Mouse (Mus musculus): ENCODE results near the gene Hephl1. TPM values are rescaled to one million over a fixed set of nuclear protein-coding genes. Genes with fewer than 3 reads are reported as not detected.

Hephl1 gene
- polyA plus RNA-seq, 1 experiment from 2014 or later = not detected

GRCm38 (mm10) chr9:15045084-15045669 is 66.7 kb downstream of the Hephl1 start, which contains the start of gene Panx1:
TSS of gene Panx1 (minus strand) at chr9:15045478.
- WGBS = under 1% methylated on average over 57 of the region's 68 CpGs
- H3K36me3 ChIP-seq = peaks cover 10% of the 10 kb centered on the region
- ATAC-seq = peak; percentile 94

GRCm38 (mm10) chr9:15044391-15045083 is 67.4 kb downstream of the Hephl1 start:
- ATAC-seq = peak; percentile 64
- peaks cover 46% of the 10 kb centered on the region for H3K4me1 ChIP-seq (replicated peaks)
- H3K27ac ChIP-seq = peak overlapping the region; percentile 97
- peak overlapping the region; percentile 75 for H3K4me2 ChIP-seq (replicated peaks)
- peaks cover 10% of the 10 kb centered on the region for H3K36me3 ChIP-seq
- no peaks in the 10 kb centered on the region for H3K27me3 ChIP-seq
- peak overlapping the region; percentile 95 for H3K9ac ChIP-seq (replicated peaks)
- H3K4me3 ChIP-seq (replicated peaks) = peak overlapping the region; percentile 85
- WGBS = under 1% methylated on average over 28 of the region's 28 CpGs
- H3K9me3 ChIP-seq = no peaks in the 10 kb centered on the region

More at GRCm38 (mm10) chr9:15045084-15045669, 66.7 kb downstream of the Hephl1 start, which contains the start of gene Panx1:
- peak within 1 kb of the TSS; percentile 85 for H3K4me3 ChIP-seq (replicated peaks)
- H3K9me3 ChIP-seq = no peaks in the 10 kb centered on the region
- H3K4me1 ChIP-seq (replicated peaks) = peaks cover 46% of the 10 kb centered on the region
- peak within 1 kb of the TSS; percentile 75 for H3K4me2 ChIP-seq (replicated peaks)
- H3K27ac ChIP-seq = peak within 1 kb of the TSS; percentile 97
- H3K27me3 ChIP-seq = no peaks in the 10 kb centered on the region
- H3K9ac ChIP-seq (replicated peaks) = peak within 1 kb of the TSS; percentile 95

DNA sequence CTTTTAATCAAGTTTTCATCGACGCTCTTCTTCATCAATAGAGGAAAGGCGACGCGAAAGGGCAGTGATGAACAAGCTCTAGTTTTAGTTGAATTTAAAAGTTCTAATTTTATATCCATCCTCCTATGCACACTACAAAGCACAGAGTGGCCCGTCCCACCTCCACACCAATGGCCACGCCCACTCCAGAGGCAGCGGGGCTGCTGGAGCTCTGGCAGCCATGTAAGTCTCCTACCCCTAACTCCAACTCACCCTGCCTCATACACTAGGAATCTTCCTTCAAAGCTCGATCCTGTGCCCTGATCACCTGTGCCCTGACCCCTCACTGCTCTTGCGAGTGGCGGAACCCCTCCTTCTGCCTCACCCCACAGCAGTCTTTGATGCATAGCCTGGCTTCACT is 70.4 kb downstream of the Hephl1 start:
- Histone ChIP-seq H3K4me1 (replicated peaks) (peaks cover 61% of the 10 kb centered on the region), H3K4me3 (replicated peaks) (no peak overlapping the region), H3K4me2 (replicated peaks) (no peak overlapping the region), H3K27me3 (no peaks in the 10 kb centered on the region), H3K9me3 (no peaks in the 10 kb centered on the region), H3K36me3 (peaks cover 15% of the 10 kb centered on the region), H3K27ac (no peak overlapping the region), H3K9ac (replicated peaks) (no peak overlapping the region)
- ATAC-seq = no peak
- 93% methylated on average over 11 of the region's 11 CpGs for WGBS

- 96% methylated on average over 5 of the region's 5 CpGs for WGBS
Observed at GRCm38 (mm10) chr9:15039848-15040247, 72.1 kb downstream of the Hephl1 start.

DNA sequence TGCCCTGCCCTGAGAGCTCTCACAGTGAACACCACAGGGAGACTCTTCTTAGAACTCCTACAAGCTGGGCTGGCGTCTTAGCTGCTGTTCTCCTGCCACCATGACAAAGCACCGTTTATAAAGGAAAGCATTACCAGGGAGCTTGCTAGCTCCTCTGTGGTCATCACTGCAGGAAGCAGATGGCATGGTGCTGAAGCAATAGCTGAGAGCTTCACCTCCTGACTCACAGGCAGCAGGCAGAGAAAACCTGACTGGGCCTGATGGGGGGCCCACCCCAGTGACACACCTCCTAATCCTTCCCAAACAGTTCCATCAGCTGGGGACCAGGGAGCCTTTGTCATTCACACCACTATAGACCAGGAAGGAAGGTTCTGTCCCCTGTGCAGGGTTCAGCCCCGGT is 74.2 kb downstream of the Hephl1 start:
- Histone ChIP-seq H3K4me3 (replicated peaks) (no peak overlapping the region), H3K9me3 (no peaks in the 10 kb centered on the region), H3K4me2 (replicated peaks) (no peak overlapping the region), H3K9ac (replicated peaks) (no peak overlapping the region), H3K4me1 (replicated peaks) (peaks cover 51% of the 10 kb centered on the region), H3K36me3 (peaks cover 15% of the 10 kb centered on the region), H3K27ac (no peak overlapping the region), H3K27me3 (no peaks in the 10 kb centered on the region)
- ATAC-seq = no peak
- WGBS = 49% methylated on average over 3 of the region's 3 CpGs

More at GRCm38 (mm10) chr9:15039848-15040247, 72.1 kb downstream of the Hephl1 start:
- H3K4me1 ChIP-seq (replicated peaks) = peaks cover 60% of the 10 kb centered on the region
- H3K4me2 ChIP-seq (replicated peaks) = no peak overlapping the region
- H3K9me3 ChIP-seq = no peaks in the 10 kb centered on the region
- no peak overlapping the region for H3K9ac ChIP-seq (replicated peaks)
- peaks cover 15% of the 10 kb centered on the region for H3K36me3 ChIP-seq
- ATAC-seq = no peak
- no peak overlapping the region for H3K4me3 ChIP-seq (replicated peaks)
- no peaks in the 10 kb centered on the region for H3K27me3 ChIP-seq
- no peak overlapping the region for H3K27ac ChIP-seq

DNA sequence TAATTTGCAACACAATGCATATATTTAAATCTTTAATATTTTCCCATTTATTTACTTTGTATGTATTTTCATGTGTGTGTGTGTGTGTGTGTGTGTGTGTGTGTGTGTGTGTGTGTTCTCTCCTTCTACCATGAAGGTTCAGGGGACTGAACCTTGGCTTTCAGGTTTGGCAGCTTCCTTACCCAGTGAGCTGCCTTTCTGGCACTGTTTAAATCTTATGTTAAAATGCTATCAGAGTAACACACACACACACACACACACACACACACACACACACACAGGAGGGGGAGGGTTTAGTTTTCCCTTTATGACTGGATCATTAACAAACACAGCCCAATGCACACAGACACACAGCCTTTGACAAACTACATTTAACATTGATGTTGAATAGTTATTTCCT is 74.7 kb downstream of the Hephl1 start:
- Histone ChIP-seq H3K4me3 (replicated peaks) (no peak overlapping the region), H3K9me3 (no peaks in the 10 kb centered on the region), H3K27me3 (no peaks in the 10 kb centered on the region), H3K4me2 (replicated peaks) (no peak overlapping the region), H3K36me3 (peaks cover 15% of the 10 kb centered on the region), H3K27ac (peak overlapping the region; percentile 77; the same call in 1 of the 2 replicates), H3K4me1 (replicated peaks) (peaks cover 47% of the 10 kb centered on the region), H3K9ac (replicated peaks) (no peak overlapping the region)
- ATAC-seq = no peak

DNA sequence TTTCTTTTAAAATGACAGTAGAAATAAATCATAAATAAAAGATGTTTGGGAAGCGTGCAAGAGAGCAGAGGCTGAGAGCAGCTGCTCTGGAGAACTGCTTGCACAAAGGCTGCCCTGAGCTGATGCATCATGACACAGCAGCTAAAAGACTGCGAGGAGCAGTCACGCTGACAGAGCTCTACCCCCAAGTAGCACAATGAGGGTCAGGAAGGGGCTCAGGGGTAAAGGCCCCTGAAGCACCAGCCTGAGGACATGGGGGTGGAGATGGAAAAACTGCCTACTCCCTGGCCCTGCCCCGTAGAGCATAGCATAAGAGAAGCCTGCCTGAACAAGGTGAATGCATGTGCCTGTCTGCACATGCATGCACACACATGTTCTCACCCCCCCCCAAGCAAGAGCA is 75.1 kb downstream of the Hephl1 start:
- H3K4me2 ChIP-seq (replicated peaks) = peak overlapping the region; percentile 23

DNA sequence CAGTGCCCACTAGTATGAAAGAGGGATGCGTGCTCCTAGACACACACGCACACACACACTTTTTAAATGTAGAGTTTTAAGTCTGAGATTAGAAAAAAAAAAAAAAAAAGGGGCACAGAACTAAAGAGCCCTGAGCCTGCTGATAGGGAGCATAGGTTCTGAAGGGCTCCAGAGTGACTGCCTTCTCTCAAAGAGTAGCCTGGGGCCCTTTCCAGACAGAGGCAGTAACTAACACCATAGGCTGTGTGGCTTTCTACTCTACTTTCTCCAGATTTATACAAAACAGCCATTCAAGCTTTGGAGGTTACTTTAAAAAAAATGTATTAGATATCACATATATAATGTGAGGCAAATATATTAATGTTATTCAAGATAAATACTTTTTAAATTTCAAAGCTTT is 75.5 kb downstream of the Hephl1 start:
- WGBS = 96% methylated on average over 2 of the region's 2 CpGs
- peaks cover 19% of the 10 kb centered on the region for H3K36me3 ChIP-seq
- H3K27me3 ChIP-seq = no peaks in the 10 kb centered on the region
- H3K9me3 ChIP-seq = no peaks in the 10 kb centered on the region
- no peak overlapping the region for H3K27ac ChIP-seq
- peak; percentile 55 for ATAC-seq
- H3K4me2 ChIP-seq (replicated peaks) = no peak overlapping the region
- H3K4me1 ChIP-seq (replicated peaks) = peaks cover 38% of the 10 kb centered on the region
- no peak overlapping the region for H3K4me3 ChIP-seq (replicated peaks)
- no peak overlapping the region for H3K9ac ChIP-seq (replicated peaks)

More for the DNA sequence above, 75.1 kb downstream of the Hephl1 start:
- ATAC-seq = peak; percentile 85
- Histone ChIP-seq H3K27ac (peak overlapping the region; percentile 77), H3K4me1 (replicated peaks) (peaks cover 42% of the 10 kb centered on the region), H3K9ac (replicated peaks) (peak overlapping the region; percentile 49; the same call in 1 of the 2 replicates), H3K27me3 (no peaks in the 10 kb centered on the region), H3K4me3 (replicated peaks) (no peak overlapping the region), H3K36me3 (peaks cover 17% of the 10 kb centered on the region), H3K9me3 (no peaks in the 10 kb centered on the region)
- 32% methylated on average over 4 of the region's 4 CpGs for WGBS

DNA sequence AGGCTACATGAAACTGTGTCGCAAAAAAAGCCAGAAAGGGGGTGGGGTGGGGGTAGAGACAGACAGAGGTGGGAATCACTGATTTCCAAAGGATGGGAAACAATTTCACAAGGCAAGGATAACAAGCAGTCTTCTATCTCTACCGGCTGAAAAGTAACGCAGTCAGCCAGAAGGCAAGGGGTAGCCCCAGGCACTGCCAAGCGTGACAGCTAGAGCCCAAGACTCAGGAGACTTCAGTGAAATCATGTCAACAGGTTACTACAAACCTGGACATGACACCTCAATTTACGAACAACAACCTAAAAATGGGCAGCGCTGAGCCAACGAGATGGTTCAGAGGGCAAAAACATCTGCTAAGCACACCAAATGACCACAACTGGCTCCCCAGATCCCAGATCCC is 75.9 kb downstream of the Hephl1 start:
- Histone ChIP-seq H3K9me3 (no peaks in the 10 kb centered on the region), H3K4me3 (replicated peaks) (no peak overlapping the region), H3K36me3 (peaks cover 17% of the 10 kb centered on the region), H3K4me2 (replicated peaks) (no peak overlapping the region), H3K9ac (replicated peaks) (no peak overlapping the region), H3K4me1 (replicated peaks) (peaks cover 34% of the 10 kb centered on the region), H3K27me3 (no peaks in the 10 kb centered on the region), H3K27ac (no peak overlapping the region)
- 92% methylated on average over 7 of the region's 7 CpGs for WGBS
- ATAC-seq = no peak

GRCm38 (mm10) chr9:15034546-15035273 is 77.2 kb downstream of the Hephl1 start:
- H3K4me2 ChIP-seq (replicated peaks) = no peak overlapping the region
- no peak overlapping the region for H3K9ac ChIP-seq (replicated peaks)
- peak overlapping the region; percentile 16; the same call in 1 of the 2 replicates for H3K27ac ChIP-seq
- H3K4me1 ChIP-seq (replicated peaks) = peaks cover 30% of the 10 kb centered on the region
- no peaks in the 10 kb centered on the region for H3K9me3 ChIP-seq
- no peak for ATAC-seq
- no peaks in the 10 kb centered on the region for H3K27me3 ChIP-seq
- H3K36me3 ChIP-seq = peaks cover 13% of the 10 kb centered on the region
- H3K4me3 ChIP-seq (replicated peaks) = no peak overlapping the region
- 85% methylated on average over 7 of the region's 7 CpGs for WGBS

GRCm38 (mm10) chr9:15033568-15034160 is 78.2 kb downstream of the Hephl1 start:
- H3K27ac ChIP-seq = no peak overlapping the region
- no peak overlapping the region for H3K4me2 ChIP-seq (replicated peaks)
- no peaks in the 10 kb centered on the region for H3K9me3 ChIP-seq
- no peak overlapping the region for H3K4me3 ChIP-seq (replicated peaks)
- H3K36me3 ChIP-seq = peaks cover 11% of the 10 kb centered on the region
- H3K4me1 ChIP-seq (replicated peaks) = peaks cover 30% of the 10 kb centered on the region
- H3K27me3 ChIP-seq = no peaks in the 10 kb centered on the region
- WGBS = 65% methylated on average over 5 of the region's 5 CpGs
- H3K9ac ChIP-seq (replicated peaks) = no peak overlapping the region
- no peak for ATAC-seq

GRCm38 (mm10) chr9:15032797-15033196 is 79.1 kb downstream of the Hephl1 start:
- Histone ChIP-seq H3K4me2 (replicated peaks) (no peak overlapping the region), H3K9ac (replicated peaks) (no peak overlapping the region), H3K9me3 (no peaks in the 10 kb centered on the region), H3K27me3 (no peaks in the 10 kb centered on the region), H3K4me1 (replicated peaks) (peaks cover 27% of the 10 kb centered on the region), H3K27ac (no peak overlapping the region), H3K4me3 (replicated peaks) (no peak overlapping the region), H3K36me3 (peaks cover 8% of the 10 kb centered on the region)
- ATAC-seq = no peak
- WGBS = 95% methylated on average over 4 of the region's 4 CpGs

Data from midbrain, embryonic 13.5 days (tissue).